Mouse (Mus musculus): Measurements from ENCODE around the gene Nectin1. TPM values are rescaled to one million over a fixed set of nuclear protein-coding genes. Genes with fewer than 3 reads are reported as not detected.
A peak's percentile ranks its signal among the peaks of the same experiment; 100 is the strongest.

Nectin1 gene
- polyA plus RNA-seq, 1 experiment from 2014 or later = 3.7 TPM

DNA sequence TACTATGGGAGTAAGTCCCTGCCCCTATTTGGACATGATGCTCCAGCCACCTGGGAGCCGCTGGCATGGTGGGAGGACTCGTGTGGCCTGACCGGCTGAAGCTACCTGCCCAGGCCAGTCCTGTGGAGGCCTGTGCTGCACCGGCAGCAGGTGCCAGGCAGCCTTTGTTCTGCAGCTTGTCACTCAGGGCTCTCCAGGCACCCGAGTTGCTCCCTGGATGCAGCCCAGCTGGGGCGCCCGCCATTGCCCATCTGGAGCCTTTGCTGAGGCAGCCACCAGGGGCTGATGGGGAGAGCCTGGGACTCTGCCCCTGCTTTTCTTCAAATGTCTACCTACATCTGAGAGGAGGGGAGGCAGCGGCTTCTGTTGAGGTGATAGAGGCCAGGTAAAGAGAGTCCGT is 6.3 kb downstream of the Nectin1 start:
- no peaks in the 10 kb centered on the region for H3K9me3 ChIP-seq (replicated peaks; ENCODE audit: low read length)
- DNase-seq (ENCODE audit: low spot score) = no peak
- WGBS = 84% methylated on average over 9 of the region's 9 CpGs
- no peak for ATAC-seq (replicated peaks; ENCODE audit: low FRiP score, low read depth)
- peaks cover 24% of the 10 kb centered on the region; the same call in 1 of the 2 replicates for H3K4me1 ChIP-seq (replicated peaks; ENCODE audit: insufficient read depth, low read length)
- no peak overlapping the region for H3K9ac ChIP-seq (ENCODE audit: low read depth, low read length)
- H3K4me2 ChIP-seq (ENCODE audit: low read length) = no peak overlapping the region
- no peak overlapping the region for H3K4me3 ChIP-seq (replicated peaks; ENCODE audit: low read depth, low read length)
- no peak for TF ChIP-seq CTCF (IDR thresholded peaks at IDR 0.05; ENCODE audit: low read depth)
- no peak overlapping the region for H3K27ac ChIP-seq
- no peaks in the 10 kb centered on the region for H3K36me3 ChIP-seq (ENCODE audit: insufficient read depth, low read length)
- no peaks in the 10 kb centered on the region for H3K27me3 ChIP-seq (ENCODE audit: insufficient read depth, low read length)

DNA sequence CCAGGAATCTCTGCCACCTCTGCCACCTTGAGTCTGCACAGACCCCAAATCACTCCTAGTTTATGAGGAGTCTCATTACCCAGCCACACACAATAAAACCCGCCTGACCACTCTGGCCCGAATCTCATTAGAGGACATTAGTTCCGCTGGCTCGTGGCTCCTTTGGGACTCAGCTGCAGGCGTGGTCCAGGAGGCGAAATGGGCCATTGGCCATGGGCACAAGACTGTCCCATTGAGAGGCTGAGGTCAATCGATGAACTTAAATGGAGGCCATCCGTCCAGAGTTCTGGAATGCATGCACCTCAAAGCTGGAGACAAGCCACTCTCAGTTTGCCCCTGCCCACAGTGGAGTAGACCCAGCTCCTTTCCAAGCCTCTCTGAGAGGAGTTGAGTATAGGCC is 7.3 kb downstream of the Nectin1 start:
- Histone ChIP-seq H3K9me3 (replicated peaks; ENCODE audit: low read length) (no peaks in the 10 kb centered on the region), H3K36me3 (ENCODE audit: insufficient read depth, low read length) (no peaks in the 10 kb centered on the region), H3K27ac (no peak overlapping the region), H3K9ac (ENCODE audit: low read depth, low read length) (no peak overlapping the region), H3K4me1 (replicated peaks; ENCODE audit: insufficient read depth, low read length) (peaks cover 16% of the 10 kb centered on the region; the same call in 1 of the 2 replicates), H3K4me3 (replicated peaks; ENCODE audit: low read depth, low read length) (no peak overlapping the region), H3K27me3 (ENCODE audit: insufficient read depth, low read length) (no peaks in the 10 kb centered on the region), H3K4me2 (ENCODE audit: low read length) (no peak overlapping the region)
- no peak for TF ChIP-seq CTCF (IDR thresholded peaks at IDR 0.05; ENCODE audit: low read depth)
- DNase-seq (ENCODE audit: low spot score) = no peak
- ATAC-seq (replicated peaks; ENCODE audit: low FRiP score, low read depth) = no peak
- WGBS = 45% methylated on average over 8 of the region's 8 CpGs

- 68% methylated on average over 6 of the region's 6 CpGs for WGBS
Observed at GRCm38 (mm10) chr9:43753481-43753880, 9.7 kb downstream of the Nectin1 start.

DNA sequence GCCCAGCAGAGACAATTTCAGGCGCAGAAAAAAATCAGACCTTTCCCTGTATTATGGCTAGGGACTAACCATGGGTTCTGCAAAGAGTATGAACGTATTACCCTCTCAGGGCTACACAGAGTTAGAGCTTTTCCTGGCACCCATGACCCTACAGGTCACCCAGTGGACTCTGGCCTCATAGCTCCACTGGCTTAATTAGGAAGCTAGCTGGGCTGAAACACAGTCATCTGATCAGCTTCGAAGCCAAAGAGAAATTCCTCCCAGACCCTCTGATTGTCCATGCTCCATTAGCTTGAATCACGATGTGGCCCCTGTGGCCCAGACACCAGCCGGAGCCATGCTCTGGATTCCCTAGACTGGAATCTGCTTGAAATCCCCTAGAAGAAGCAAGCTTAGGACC is 10.3 kb downstream of the Nectin1 start:
- Histone ChIP-seq H3K9me3 (replicated peaks; ENCODE audit: low read length) (no peaks in the 10 kb centered on the region), H3K27ac (peak overlapping the region; percentile 25; the same call in 1 of the 2 replicates), H3K27me3 (ENCODE audit: insufficient read depth, low read length) (no peaks in the 10 kb centered on the region), H3K36me3 (ENCODE audit: insufficient read depth, low read length) (no peaks in the 10 kb centered on the region), H3K4me3 (replicated peaks; ENCODE audit: low read depth, low read length) (no peak overlapping the region), H3K4me1 (replicated peaks; ENCODE audit: insufficient read depth, low read length) (peaks cover 29% of the 10 kb centered on the region; the same call in 1 of the 2 replicates), H3K9ac (ENCODE audit: low read depth, low read length) (no peak overlapping the region), H3K4me2 (ENCODE audit: low read length) (no peak overlapping the region)
- ATAC-seq (replicated peaks; ENCODE audit: low FRiP score, low read depth) (peak; percentile 55; the same call in 1 of the 2 replicates), DNase-seq (ENCODE audit: low spot score) (peak; percentile 44)
- 48% methylated on average over 5 of the region's 5 CpGs for WGBS
- TF ChIP-seq CTCF (IDR thresholded peaks at IDR 0.05; ENCODE audit: low read depth) = no peak

More at GRCm38 (mm10) chr9:43753481-43753880, 9.7 kb downstream of the Nectin1 start:
- ATAC-seq (replicated peaks; ENCODE audit: low FRiP score, low read depth) = no peak
- no peak overlapping the region for H3K4me2 ChIP-seq (ENCODE audit: low read length)
- H3K4me1 ChIP-seq (replicated peaks; ENCODE audit: insufficient read depth, low read length) = peaks cover 29% of the 10 kb centered on the region; the same call in 1 of the 2 replicates
- H3K4me3 ChIP-seq (replicated peaks; ENCODE audit: low read depth, low read length) = no peak overlapping the region
- no peaks in the 10 kb centered on the region for H3K9me3 ChIP-seq (replicated peaks; ENCODE audit: low read length)
- peak overlapping the region; percentile 25; the same call in 1 of the 2 replicates for H3K27ac ChIP-seq
- no peaks in the 10 kb centered on the region for H3K36me3 ChIP-seq (ENCODE audit: insufficient read depth, low read length)
- no peaks in the 10 kb centered on the region for H3K27me3 ChIP-seq (ENCODE audit: insufficient read depth, low read length)
- TF ChIP-seq CTCF (IDR thresholded peaks at IDR 0.05; ENCODE audit: low read depth) = no peak
- H3K9ac ChIP-seq (ENCODE audit: low read depth, low read length) = no peak overlapping the region
- no peak for DNase-seq (ENCODE audit: low spot score)

DNA sequence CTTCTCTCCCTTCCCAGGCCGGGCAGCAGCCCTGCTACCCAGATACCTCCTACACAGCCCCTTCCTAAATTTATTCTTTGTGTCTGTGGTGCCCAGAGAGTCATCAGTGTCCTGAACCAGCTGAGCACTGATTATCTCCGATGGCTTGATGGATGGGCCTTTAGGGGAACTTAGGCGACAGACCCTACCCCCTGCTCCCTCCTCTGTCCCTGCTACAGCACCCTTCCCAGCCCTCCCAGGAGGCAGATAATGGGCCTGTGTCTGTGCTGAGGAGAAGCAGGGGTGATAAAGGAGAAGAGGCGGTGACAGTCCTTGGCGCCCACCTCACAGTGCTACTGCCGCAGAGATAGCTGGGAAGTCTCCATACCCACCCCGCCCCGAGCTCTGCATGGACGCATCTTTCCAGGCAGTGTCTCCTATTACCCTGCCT is 11.0 kb downstream of the Nectin1 start:
- no peak overlapping the region for H3K4me3 ChIP-seq (replicated peaks; ENCODE audit: low read depth, low read length)
- ATAC-seq (replicated peaks; ENCODE audit: low FRiP score, low read depth) = no peak
- no peaks in the 10 kb centered on the region for H3K9me3 ChIP-seq (replicated peaks; ENCODE audit: low read length)
- no peak overlapping the region for H3K9ac ChIP-seq (ENCODE audit: low read depth, low read length)
- no peak for TF ChIP-seq CTCF (IDR thresholded peaks at IDR 0.05; ENCODE audit: low read depth)
- WGBS = 42% methylated on average over 9 of the region's 9 CpGs
- peaks cover 29% of the 10 kb centered on the region; the same call in 1 of the 2 replicates for H3K4me1 ChIP-seq (replicated peaks; ENCODE audit: insufficient read depth, low read length)
- H3K36me3 ChIP-seq (ENCODE audit: insufficient read depth, low read length) = no peaks in the 10 kb centered on the region
- H3K27me3 ChIP-seq (ENCODE audit: insufficient read depth, low read length) = no peaks in the 10 kb centered on the region
- no peak overlapping the region for H3K4me2 ChIP-seq (ENCODE audit: low read length)
- H3K27ac ChIP-seq = 0 out of 2 replicates have a peak overlapping the region, but pooled peaks have one; percentile 25
- DNase-seq (ENCODE audit: low spot score) = no peak

- Histone ChIP-seq H3K36me3 (ENCODE audit: insufficient read depth, low read length) (no peaks in the 10 kb centered on the region), H3K9ac (ENCODE audit: low read depth, low read length) (no peak overlapping the region), H3K4me1 (replicated peaks; ENCODE audit: insufficient read depth, low read length) (peaks cover 29% of the 10 kb centered on the region; the same call in 1 of the 2 replicates), H3K27ac (peak overlapping the region; percentile 25; the same call in 1 of the 2 replicates), H3K4me2 (ENCODE audit: low read length) (no peak overlapping the region), H3K9me3 (replicated peaks; ENCODE audit: low read length) (no peaks in the 10 kb centered on the region), H3K27me3 (ENCODE audit: insufficient read depth, low read length) (no peaks in the 10 kb centered on the region), H3K4me3 (replicated peaks; ENCODE audit: low read depth, low read length) (no peak overlapping the region)
- 58% methylated on average over 4 of the region's 4 CpGs for WGBS
- no peak for TF ChIP-seq CTCF (IDR thresholded peaks at IDR 0.05; ENCODE audit: low read depth)
- DNase-seq (ENCODE audit: low spot score) (no peak), ATAC-seq (replicated peaks; ENCODE audit: low FRiP score, low read depth) (no peak)
Observed at GRCm38 (mm10) chr9:43755464-43755863, 11.7 kb downstream of the Nectin1 start.

GRCm38 (mm10) chr9:43755928-43756327 is 12.1 kb downstream of the Nectin1 start:
- Histone ChIP-seq H3K4me1 (replicated peaks; ENCODE audit: insufficient read depth, low read length) (peaks cover 29% of the 10 kb centered on the region; the same call in 1 of the 2 replicates), H3K4me3 (replicated peaks; ENCODE audit: low read depth, low read length) (no peak overlapping the region), H3K27ac (0 out of 2 replicates have a peak overlapping the region, but pooled peaks have one; percentile 25), H3K4me2 (ENCODE audit: low read length) (no peak overlapping the region), H3K9me3 (replicated peaks; ENCODE audit: low read length) (no peaks in the 10 kb centered on the region), H3K9ac (ENCODE audit: low read depth, low read length) (no peak overlapping the region), H3K36me3 (ENCODE audit: insufficient read depth, low read length) (no peaks in the 10 kb centered on the region), H3K27me3 (ENCODE audit: insufficient read depth, low read length) (no peaks in the 10 kb centered on the region)
- ATAC-seq (replicated peaks; ENCODE audit: low FRiP score, low read depth) = peak; percentile 76
- no peak for TF ChIP-seq CTCF (IDR thresholded peaks at IDR 0.05; ENCODE audit: low read depth)
- WGBS = 82% methylated on average over 2 of the region's 2 CpGs
- no peak for DNase-seq (ENCODE audit: low spot score)

All from kidney, postnatal 0 days (tissue).